Mouse (Mus musculus) midbrain, postnatal 0 days (tissue): ENCODE measurements at regions not wholly inside any gene's neighbourhood (a gene's known extent, or its start where the extent isn't known, plus 50 kb on each side); places are given as distances from the start of the nearest gene placed in this dataset.

Experiments used
- ATAC-seq: fragments of 200-750 bp; cut with Nextera tagmentation; 2 replicates; pipeline ENCODE4 v1.8.0; 2017; ENCODE audit warnings: moderate number of reproducible peaks, mild to moderate bottlenecking, moderate TSS enrichment, moderate library complexity; ENCODE audit not compliant: low FRiP score
- DNase-seq: peaks from one replicate; pipeline ENCODE4 v3.0.0-alpha.2; 2015; ENCODE audit warnings: low spot score
- H3K27ac ChIP-seq: fragments of 300-500 bp; sonication (generic); 2 replicates; pipeline ENCODE4 v1.5.1; 2014; ENCODE audit warnings: low read depth, mild to moderate bottlenecking, low read length, mixed read lengths
- H3K27me3 ChIP-seq: fragments of 300-500 bp; sonication (generic); 2 replicates; pipeline ENCODE4 v1.6.1; 2014; ENCODE audit warnings: low read length, control low read depth, mixed read lengths; ENCODE audit not compliant: insufficient read depth
- H3K36me3 ChIP-seq: fragments of 300-500 bp; sonication (generic); 2 replicates; pipeline ENCODE4 v1.6.1; 2014; ENCODE audit warnings: low read length, control low read depth, mixed read lengths; ENCODE audit not compliant: insufficient read depth
- H3K4me1 ChIP-seq: fragments of 300-500 bp; sonication (generic); 2 replicates; pipeline ENCODE4 v1.6.1; 2014; ENCODE audit warnings: mild to moderate bottlenecking, control low read depth, antibody characterized with exemption, low read length, mixed read lengths; ENCODE audit not compliant: insufficient read depth
- H3K4me2 ChIP-seq: fragments of 300-500 bp; sonication (generic); 2 replicates; pipeline ENCODE4 v1.6.1; 2014; ENCODE audit warnings: low read depth, mild to moderate bottlenecking, low read length, mixed read lengths; ENCODE audit not compliant: poor library complexity, severe bottlenecking
- H3K4me3 ChIP-seq: fragments of 300-500 bp; sonication (generic); 2 replicates; pipeline ENCODE4 v1.5.1; 2014; ENCODE audit warnings: low read depth, mild to moderate bottlenecking, low read length, moderate library complexity
- H3K9ac ChIP-seq: fragments of 300-500 bp; sonication (generic); replicated peaks from 2 replicates; pipeline ENCODE4 v1.6.1; 2014; ENCODE audit warnings: mild to moderate bottlenecking, low read length, moderate library complexity, mixed read lengths; ENCODE audit not compliant: poor library complexity, severe bottlenecking
- H3K9me3 ChIP-seq: fragments of 300-500 bp; sonication (generic); 2 replicates; pipeline ENCODE4 v1.6.1; 2016; ENCODE audit warnings: low read length, control low read depth
- CTCF ChIP-seq: IDR thresholded peaks from 2 replicates; pipeline ENCODE4 v1.5.1; 2016; ENCODE audit warnings: antibody characterized with exemption, mild to moderate bottlenecking
- WGBS: fragments of 180-500 bp; shearing (Covaris S2); extraction: QIAGEN DNeasy Blood & Tissue Kit; methylation state at CpG from one replicate; pipeline ENCODE4 v1.1.7; 2014; 5-methylcytosine and 5-hydroxymethylcytosine counted together

DNA sequence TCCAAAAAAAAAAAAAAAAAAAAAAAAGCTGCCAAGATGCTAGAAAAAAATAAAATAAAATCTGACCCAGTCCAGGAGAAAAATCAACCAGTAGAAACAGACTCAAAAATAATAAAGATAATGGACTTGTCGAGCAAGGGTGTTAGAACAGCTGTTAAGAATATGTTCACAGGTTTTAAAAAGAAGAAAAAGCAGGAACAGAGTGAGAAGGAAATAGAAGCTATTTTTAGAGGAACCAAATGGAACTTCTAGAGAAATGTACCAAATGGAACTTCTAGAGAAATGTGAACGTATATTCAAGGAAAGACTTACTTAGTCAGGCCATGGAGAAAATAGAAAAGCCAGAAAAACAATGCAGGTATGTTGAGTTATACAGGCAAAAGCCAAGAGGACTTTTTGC is 662.4 kb upstream of the Jmjd1c start:
- H3K9ac ChIP-seq = no peak overlapping the region
- H3K27me3 ChIP-seq = no peaks in the 10 kb centered on the region
- H3K9me3 ChIP-seq = no peaks in the 10 kb centered on the region
- 77% methylated on average over 2 of the region's 2 CpGs for WGBS
- no peak overlapping the region for H3K27ac ChIP-seq
- DNase-seq = no peak
- H3K4me3 ChIP-seq = no peak overlapping the region
- no peaks in the 10 kb centered on the region for H3K36me3 ChIP-seq
- no peak for ATAC-seq
- no peaks in the 10 kb centered on the region for H3K4me1 ChIP-seq
- TF ChIP-seq CTCF = no peak
- no peak overlapping the region for H3K4me2 ChIP-seq

DNA sequence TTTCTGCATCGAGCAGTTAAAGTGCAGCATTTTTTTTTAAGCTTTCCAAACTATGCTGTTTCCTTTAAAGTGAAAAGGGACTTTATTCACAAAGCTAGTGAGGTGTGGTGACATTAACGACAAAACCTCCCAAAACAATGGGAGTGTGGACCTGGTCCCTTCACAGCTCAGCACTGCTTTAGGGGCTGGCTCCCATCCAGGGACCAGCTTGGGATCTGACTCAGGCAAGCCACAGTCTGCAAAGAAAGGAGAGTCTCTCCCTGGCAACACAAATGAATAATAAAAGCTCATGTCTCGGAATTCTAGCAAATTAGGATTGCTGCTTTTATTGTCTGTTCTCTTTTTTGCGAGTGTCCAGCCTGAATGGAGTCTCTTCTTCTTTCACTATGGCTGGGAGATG is 625.2 kb upstream of the Jmjd1c start:
- DNase-seq (peak; percentile 46), ATAC-seq (no peak)
- Histone ChIP-seq H3K4me1 (peaks cover 3% of the 10 kb centered on the region; the same call in 1 of the 2 replicates), H3K27ac (no peak overlapping the region), H3K36me3 (no peaks in the 10 kb centered on the region), H3K9ac (no peak overlapping the region), H3K27me3 (no peaks in the 10 kb centered on the region), H3K4me2 (no peak overlapping the region), H3K4me3 (no peak overlapping the region), H3K9me3 (no peaks in the 10 kb centered on the region)
- 39% methylated on average over 4 of the region's 4 CpGs for WGBS
- no peak for TF ChIP-seq CTCF

DNA sequence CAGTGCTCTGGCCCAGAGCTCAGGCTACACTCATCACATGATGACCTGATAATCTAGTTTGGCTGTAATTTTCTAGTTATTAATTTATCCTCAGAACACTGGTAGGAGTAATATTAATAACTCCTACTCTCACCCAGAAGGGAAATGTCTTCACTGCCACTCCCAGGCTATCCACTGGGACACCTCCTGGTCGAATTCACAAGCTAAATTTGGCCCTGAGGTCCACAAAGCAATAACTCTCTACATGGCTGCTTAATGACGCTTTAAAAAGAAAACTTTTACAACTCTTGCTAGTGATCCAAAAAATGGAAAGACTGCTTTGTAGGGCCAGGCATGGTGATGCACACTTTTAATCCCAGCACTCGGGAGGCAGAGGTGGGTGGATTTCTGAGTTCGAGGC is 623.9 kb upstream of the Jmjd1c start:
- Histone ChIP-seq H3K9me3 (no peaks in the 10 kb centered on the region), H3K4me2 (no peak overlapping the region), H3K27me3 (no peaks in the 10 kb centered on the region), H3K4me1 (peaks cover 3% of the 10 kb centered on the region; the same call in 1 of the 2 replicates), H3K4me3 (no peak overlapping the region), H3K9ac (no peak overlapping the region), H3K27ac (no peak overlapping the region), H3K36me3 (no peaks in the 10 kb centered on the region)
- no peak for TF ChIP-seq CTCF
- no peak for ATAC-seq
- WGBS = 85% methylated on average over 4 of the region's 4 CpGs
- no peak for DNase-seq

DNA sequence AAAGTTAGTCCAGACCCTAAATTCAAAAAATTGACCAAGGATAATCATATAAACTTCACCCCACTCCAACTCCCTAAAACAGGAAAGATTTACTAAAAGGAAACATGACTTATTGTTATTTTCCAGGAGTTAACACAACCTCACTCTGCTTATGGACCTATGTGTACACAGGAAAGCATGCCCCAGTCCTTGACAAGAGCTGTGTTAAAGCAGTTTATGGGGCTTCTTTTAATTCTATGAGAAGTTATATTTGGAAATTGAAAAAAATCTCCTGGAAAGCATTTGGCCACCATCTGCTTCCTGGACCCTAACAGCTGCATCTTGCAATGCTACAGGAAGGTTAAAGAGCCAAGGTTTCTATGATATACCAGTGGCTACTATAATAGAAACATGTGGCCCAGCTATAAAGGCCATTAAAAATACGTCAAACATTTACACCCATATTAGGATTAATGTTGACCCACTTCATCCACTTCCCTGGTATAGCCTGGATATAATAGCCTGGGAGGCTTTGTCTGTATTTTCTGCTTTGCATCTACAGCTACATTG is 620.7 kb upstream of the Jmjd1c start:
- WGBS = 75% methylated on average over 1 of the region's 1 CpGs
- no peaks in the 10 kb centered on the region for H3K27me3 ChIP-seq
- TF ChIP-seq CTCF = no peak

DNA sequence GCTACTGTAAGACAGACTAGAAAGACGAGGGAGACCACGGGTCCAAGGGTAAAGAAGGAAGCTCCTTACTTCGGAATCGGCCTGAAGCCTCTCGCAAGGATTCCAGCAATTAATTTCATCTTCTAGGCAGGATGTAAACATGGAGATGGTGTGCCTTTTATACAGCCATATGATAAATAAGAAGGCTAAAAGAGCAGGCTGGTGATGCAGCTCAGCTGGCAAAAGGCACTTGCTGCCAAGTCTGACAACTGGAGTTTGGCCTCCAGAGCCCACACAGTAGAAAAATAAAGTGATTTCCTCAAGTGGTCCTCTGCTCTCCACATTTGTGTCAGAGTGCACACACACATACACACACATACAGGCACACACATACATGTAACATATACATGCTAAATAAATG is 605.1 kb upstream of the Jmjd1c start:
- no peaks in the 10 kb centered on the region for H3K27me3 ChIP-seq
- DNase-seq (peak; percentile 2), ATAC-seq (no peak)
- TF ChIP-seq CTCF = no peak
- no peak overlapping the region for H3K9ac ChIP-seq
- H3K4me1 ChIP-seq = no peaks in the 10 kb centered on the region
- H3K4me3 ChIP-seq = no peak overlapping the region
- H3K36me3 ChIP-seq = no peaks in the 10 kb centered on the region
- H3K4me2 ChIP-seq = no peak overlapping the region
- no peaks in the 10 kb centered on the region for H3K9me3 ChIP-seq
- 79% methylated on average over 5 of the region's 5 CpGs for WGBS
- no peak overlapping the region for H3K27ac ChIP-seq

More for the DNA sequence above, 620.7 kb upstream of the Jmjd1c start:
- Histone ChIP-seq H3K36me3 (no peaks in the 10 kb centered on the region), H3K4me1 (peaks cover 3% of the 10 kb centered on the region; the same call in 1 of the 2 replicates), H3K9me3 (no peaks in the 10 kb centered on the region), H3K27ac (no peak overlapping the region), H3K9ac (no peak overlapping the region), H3K4me2 (no peak overlapping the region), H3K4me3 (no peak overlapping the region)
- DNase-seq = no peak
- ATAC-seq = no peak

DNA sequence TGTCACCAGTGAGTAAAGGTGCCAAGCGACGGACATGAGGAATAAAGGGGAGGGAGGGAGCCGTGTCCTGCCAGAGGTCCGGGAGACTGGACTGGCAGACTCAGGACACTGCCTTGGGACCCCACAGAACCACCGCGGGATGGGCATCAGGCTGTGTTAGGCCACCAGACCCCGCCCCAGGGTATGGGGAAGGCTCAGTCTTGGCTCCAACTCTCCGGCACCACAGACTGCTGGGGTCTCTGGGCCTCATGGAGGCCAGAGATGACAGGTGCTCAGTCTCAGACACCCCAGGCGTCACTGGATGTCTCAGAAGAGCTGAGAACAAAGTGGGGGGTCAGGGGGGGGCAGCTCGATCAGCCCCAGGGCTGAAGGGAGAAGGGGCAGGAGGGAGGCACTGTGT is 604.1 kb upstream of the Jmjd1c start:
- Histone ChIP-seq H3K9ac (no peak overlapping the region), H3K27ac (no peak overlapping the region), H3K36me3 (no peaks in the 10 kb centered on the region), H3K4me3 (no peak overlapping the region), H3K4me2 (no peak overlapping the region), H3K4me1 (no peaks in the 10 kb centered on the region), H3K9me3 (no peaks in the 10 kb centered on the region), H3K27me3 (no peaks in the 10 kb centered on the region)
- ATAC-seq (no peak), DNase-seq (no peak)
- 65% methylated on average over 10 of the region's 10 CpGs for WGBS
- no peak for TF ChIP-seq CTCF
